29 mouse cellular contexts compared by ENCODE assay signal in genomic region chr16:10996576-10996975, GRCm38 (mm10).
DNase-seq lines count a peak whose midpoint lies in the region; ATAC-seq and TF ChIP-seq lines count a peak whose summit lies in the region.
"Had no signal": no experiment of that assay in that cellular context is flagged by ENCODE, and none has a peak within 500 bp of the region (broad histone marks: within the 10 kb centered on the region; RNA-seq: fewer than 3 reads in every experiment).

No protein-coding gene starts in this region.

- peaks cover 41% of the 10 kb centered on the region for H3K79me2 ChIP-seq in macrophage (ENCODE audit: inconsistent target)

- H3K4me2 ChIP-seq in midbrain, postnatal 0 days (ENCODE audit: low read depth, low read length, poor library complexity, severe bottlenecking) = no peak overlapping the region
- H3K4me2 ChIP-seq: embryonic facial prominence, embryonic 12.5 days; embryonic facial prominence, embryonic 15.5 days; forebrain, embryonic 12.5 days; forebrain, embryonic 15.5 days; heart, embryonic 13.5 days; hindbrain, embryonic 14.5 days had no signal

- H3K27me3 ChIP-seq in splenic B cell, adult 2 months (ENCODE audit: control insufficient read depth, insufficient read depth, low read length, poor library complexity, severe bottlenecking) = no peaks in the 10 kb centered on the region
- no peaks in the 10 kb centered on the region for H3K27me3 ChIP-seq in midbrain, postnatal 0 days (ENCODE audit: insufficient read depth, low read length)
- H3K27me3 ChIP-seq: CH12.LX; embryonic facial prominence, embryonic 12.5 days; embryonic facial prominence, embryonic 15.5 days; forebrain, embryonic 15.5 days; heart, embryonic 13.5 days had no signal

- ATAC-seq in common myeloid progenitor, adult 5-6 weeks (replicated peaks; ENCODE audit: low read depth, poor library complexity, severe bottlenecking) = peak; percentile 24; the same call in 1 of the 2 replicates
- no peak for ATAC-seq in erythroblast, adult 5-6 weeks (replicated peaks; ENCODE audit: low FRiP score, poor library complexity, severe bottlenecking)
- ATAC-seq in midbrain, postnatal 0 days (ENCODE audit: low FRiP score) = no peak
- ATAC-seq: forebrain, embryonic 15.5 days; hindbrain, postnatal 0 days had no signal

- no peak overlapping the region for H3K9ac ChIP-seq in midbrain, postnatal 0 days (replicated peaks; ENCODE audit: low read length, poor library complexity, severe bottlenecking)
- H3K9ac ChIP-seq: embryonic facial prominence, embryonic 12.5 days; embryonic facial prominence, embryonic 15.5 days; forebrain, embryonic 12.5 days; forebrain, embryonic 15.5 days; heart, embryonic 13.5 days; hindbrain, embryonic 14.5 days had no signal

- 36% methylated on average over 4 of the region's 4 CpGs for WGBS in macrophage (ENCODE audit: missing documents)
- 85% methylated on average over 4 of the region's 4 CpGs for WGBS in midbrain, postnatal 0 days

- TF ChIP-seq CTCF in midbrain, postnatal 0 days (IDR thresholded peaks at IDR 0.05) = no peak

- H3K27ac ChIP-seq in macrophage = peak overlapping the region; percentile 96
- no peak overlapping the region for H3K27ac ChIP-seq in midbrain, postnatal 0 days (ENCODE audit: low read depth, low read length)
- H3K27ac ChIP-seq: embryonic facial prominence, embryonic 12.5 days; forebrain, embryonic 12.5 days; forebrain, embryonic 15.5 days; heart, embryonic 10.5 days; heart, embryonic 13.5 days; hindbrain, embryonic 14.5 days; hindbrain, postnatal 0 days had no signal

- H3K4me3 ChIP-seq in macrophage (ENCODE audit: inconsistent target) = no peak overlapping the region
- no peak overlapping the region for H3K4me3 ChIP-seq in midbrain, postnatal 0 days (ENCODE audit: low read depth, low read length)
- H3K4me3 ChIP-seq: embryonic facial prominence, embryonic 12.5 days; embryonic facial prominence, embryonic 15.5 days; erythroblast, embryonic 14.5 days; forebrain, embryonic 12.5 days; forebrain, embryonic 15.5 days; heart, embryonic 10.5 days; heart, embryonic 13.5 days had no signal

- H3K4me1 ChIP-seq in midbrain, postnatal 0 days (ENCODE audit: insufficient read depth, low read length) = no peaks in the 10 kb centered on the region
- H3K4me1 ChIP-seq: embryonic facial prominence, embryonic 12.5 days had no signal

- H3K9me3 ChIP-seq in midbrain, postnatal 0 days (ENCODE audit: low read length) = no peaks in the 10 kb centered on the region
- H3K9me3 ChIP-seq: embryonic facial prominence, embryonic 12.5 days; embryonic facial prominence, embryonic 15.5 days; forebrain, embryonic 15.5 days; G1E; heart, embryonic 10.5 days; heart, embryonic 13.5 days had no signal

- peak; percentile 49 for DNase-seq in 416B (ENCODE audit: low read depth)
- DNase-seq in splenic B cell, adult 2 months (ENCODE audit: low read depth, low spot score) = peak; percentile 51
- no peak for DNase-seq in midbrain, postnatal 0 days (ENCODE audit: low spot score)
- no peak for DNase-seq in urinary bladder, postnatal 10 days (ENCODE audit: low spot score)
- DNase-seq: adrenal gland, adult 2 months; adrenal gland, postnatal 14 days; B cell, adult 2 months; cerebellum, adult 11-12 months; cerebellum, adult 8-10 months; cerebellum, postnatal 14 days; gastrocnemius, postnatal 10 days; gastrocnemius, postnatal 36 days; heart, adult 11 months; heart, postnatal 14 days; heart, postnatal 4 days had no signal

- no peaks in the 10 kb centered on the region for H3K36me3 ChIP-seq in macrophage (ENCODE audit: inconsistent target)
- no peaks in the 10 kb centered on the region for H3K36me3 ChIP-seq in splenic B cell, adult 2 months (ENCODE audit: control insufficient read depth, insufficient read depth, low read length, poor library complexity, severe bottlenecking)
- H3K36me3 ChIP-seq in midbrain, postnatal 0 days (ENCODE audit: insufficient read depth, low read length) = no peaks in the 10 kb centered on the region
- H3K36me3 ChIP-seq: embryonic facial prominence, embryonic 12.5 days; embryonic facial prominence, embryonic 15.5 days; forebrain, embryonic 12.5 days; forebrain, embryonic 15.5 days; G1E; heart, embryonic 10.5 days; heart, embryonic 13.5 days had no signal

Comparison
In these comparisons a context has a peak if more than half of its experiments do, and no peak if none do; other contexts are left out.
1. DNase-seq: peak in 416B (single experiment) and splenic B cell, adult 2 months (single experiment); none in midbrain, postnatal 0 days (single experiment) and urinary bladder, postnatal 10 days (single experiment).